Mouse (Mus musculus): ENCODE results near the gene Bhlha9. TPM values are rescaled to one million over a fixed set of nuclear protein-coding genes. Genes with fewer than 3 reads are reported as not detected.

Gene Bhlha9
- polyA plus RNA-seq (2014; fragmentation: Illumina TruSeq; extraction: RNeasy Lipid Tissue Mini Kit (QIAGEN cat#74804); ENCODE audit: low read depth, low replicate concordance): not detected

DNA sequence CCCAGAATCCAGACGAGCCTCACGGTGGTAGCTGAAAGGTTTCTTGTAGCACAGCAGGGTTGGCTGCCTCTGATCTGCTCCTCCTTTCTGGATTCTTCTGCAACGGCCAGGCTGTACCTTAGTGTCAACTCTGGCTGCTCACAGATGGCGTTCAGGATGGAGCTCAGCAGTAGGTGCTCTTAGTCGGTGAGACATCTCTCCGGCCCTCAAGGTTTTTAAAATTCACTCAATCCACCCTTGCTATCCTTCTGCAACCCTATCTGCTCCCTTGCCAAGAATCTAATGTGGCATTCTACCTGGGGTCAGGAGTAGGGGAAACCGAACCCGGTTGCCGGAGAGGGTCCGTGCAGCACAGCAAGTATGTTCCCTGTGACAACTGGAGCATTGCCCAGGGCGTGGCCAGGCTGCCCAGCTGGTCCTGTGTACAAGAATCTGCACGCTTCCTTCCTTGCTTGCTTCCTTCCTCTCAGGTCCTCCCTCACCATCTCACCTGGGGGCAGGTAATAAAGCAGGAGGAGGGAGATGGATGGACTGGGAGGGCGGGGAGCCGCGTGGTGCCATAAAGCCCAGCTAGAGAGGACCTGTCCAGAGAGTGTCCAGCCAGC lies at the start of gene Bhlha9:
Bhlha9 (plus strand) TSS at position 600 of the 605 bp plus-strand sequence.

DNA sequence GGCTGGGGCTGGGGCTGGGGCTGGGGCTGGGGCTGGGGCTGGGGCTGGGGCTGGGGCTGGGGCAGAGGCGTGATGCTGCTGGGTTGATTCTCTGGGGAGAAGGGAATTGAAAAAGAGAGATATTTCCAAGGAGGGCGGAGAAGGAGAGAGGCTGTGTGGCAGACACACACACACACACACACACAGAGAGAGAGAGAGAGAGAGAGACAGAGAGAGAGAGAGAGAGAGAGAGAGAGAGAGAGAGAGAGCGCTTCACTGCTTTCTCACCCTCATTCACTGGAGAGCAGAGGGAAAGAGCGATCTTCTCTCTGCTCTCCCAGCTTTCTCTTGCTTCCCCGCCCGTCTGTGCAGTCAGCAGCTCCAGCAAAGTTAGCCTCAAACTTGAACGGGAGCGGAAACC lies 7.2 kb downstream of the Bhlha9 start, which contains the start of gene Trarg1:
Trarg1 (plus strand) TSS at position 301 of the 400 bp plus-strand sequence.

Other genes starting within 250 kb of the Bhlha9 start
- gene Abr, start 50.2 kb upstream of the Bhlha9 start, polyA plus RNA-seq (2014; fragmentation: Illumina TruSeq; extraction: RNeasy Lipid Tissue Mini Kit (QIAGEN cat#74804); ENCODE audit: low read depth, low replicate concordance): 27.9 TPM
- 2.1 TPM for gene Trarg1, start 7.3 kb downstream of the Bhlha9 start, polyA plus RNA-seq (2014; fragmentation: Illumina TruSeq; extraction: RNeasy Lipid Tissue Mini Kit (QIAGEN cat#74804); ENCODE audit: low read depth, low replicate concordance)
- gene Gosr1, start 91.1 kb downstream of the Bhlha9 start, polyA plus RNA-seq (2014; fragmentation: Illumina TruSeq; extraction: RNeasy Lipid Tissue Mini Kit (QIAGEN cat#74804); ENCODE audit: low read depth, low replicate concordance): 17.1 TPM
- gene Cpd, start 174.5 kb downstream of the Bhlha9 start, polyA plus RNA-seq (2014; fragmentation: Illumina TruSeq; extraction: RNeasy Lipid Tissue Mini Kit (QIAGEN cat#74804); ENCODE audit: low read depth, low replicate concordance): 30.2 TPM
- gene Tmigd1, start 229.7 kb downstream of the Bhlha9 start, polyA plus RNA-seq (2014; fragmentation: Illumina TruSeq; extraction: RNeasy Lipid Tissue Mini Kit (QIAGEN cat#74804); ENCODE audit: low read depth, low replicate concordance): not detected